Mouse (Mus musculus) heart, embryonic 10.5 days (tissue): ENCODE measurements around the gene Nf1. TPM values are rescaled to one million over a fixed set of nuclear protein-coding genes. Genes with fewer than 3 reads are reported as not detected.
A peak's percentile ranks its signal among the peaks of the same experiment; 100 is the strongest.

Experiments used
- DNase-seq: peaks from one replicate; pipeline ENCODE4 v3.0.0-alpha.2; 2017; ENCODE audit warnings: low spot score
- H3K27ac ChIP-seq: fragments of 300-500 bp; sonication (generic); 2 replicates; pipeline ENCODE4 v1.5.1; 2016; ENCODE audit warnings: mild to moderate bottlenecking
- H3K27me3 ChIP-seq: fragments of 300-500 bp; sonication (generic); 2 replicates; pipeline ENCODE4 v1.6.1; 2016; ENCODE audit warnings: mild to moderate bottlenecking; ENCODE audit not compliant: poor library complexity, insufficient read depth, severe bottlenecking
- H3K36me3 ChIP-seq: fragments of 300-500 bp; sonication (generic); 2 replicates; pipeline ENCODE4 v1.6.1; 2016; ENCODE audit warnings: mild to moderate bottlenecking, moderate library complexity
- H3K4me1 ChIP-seq: fragments of 300-500 bp; sonication (generic); 2 replicates; pipeline ENCODE4 v1.6.1; 2016; ENCODE audit warnings: mild to moderate bottlenecking
- H3K4me3 ChIP-seq: fragments of 300-500 bp; sonication (generic); 2 replicates; pipeline ENCODE4 v1.5.1; 2016; ENCODE audit warnings: mild to moderate bottlenecking, moderate library complexity
- H3K9me3 ChIP-seq: fragments of 300-500 bp; sonication (generic); 2 replicates; pipeline ENCODE4 v1.6.1; 2016; ENCODE audit warnings: mild to moderate bottlenecking, moderate library complexity
- WGBS: fragments of 180-500 bp; shearing (Covaris S2); methylation state at CpG from one replicate; pipeline ENCODE4 v1.1.7; 2016; 5-methylcytosine and 5-hydroxymethylcytosine counted together
- polyA plus RNA-seq: library from polyadenylated mRNA; unstranded; fragments of >200 nt; fragmentation: Nextera tagmentation; extraction: Ambion mirVana; gene quantifications from 2 replicates; pipeline ENCODE4 v1.2.1, GENCODE M21; 2016

Gene Nf1
- polyA plus RNA-seq, 1 experiment from 2014 or later: 5.1 TPM

DNA sequence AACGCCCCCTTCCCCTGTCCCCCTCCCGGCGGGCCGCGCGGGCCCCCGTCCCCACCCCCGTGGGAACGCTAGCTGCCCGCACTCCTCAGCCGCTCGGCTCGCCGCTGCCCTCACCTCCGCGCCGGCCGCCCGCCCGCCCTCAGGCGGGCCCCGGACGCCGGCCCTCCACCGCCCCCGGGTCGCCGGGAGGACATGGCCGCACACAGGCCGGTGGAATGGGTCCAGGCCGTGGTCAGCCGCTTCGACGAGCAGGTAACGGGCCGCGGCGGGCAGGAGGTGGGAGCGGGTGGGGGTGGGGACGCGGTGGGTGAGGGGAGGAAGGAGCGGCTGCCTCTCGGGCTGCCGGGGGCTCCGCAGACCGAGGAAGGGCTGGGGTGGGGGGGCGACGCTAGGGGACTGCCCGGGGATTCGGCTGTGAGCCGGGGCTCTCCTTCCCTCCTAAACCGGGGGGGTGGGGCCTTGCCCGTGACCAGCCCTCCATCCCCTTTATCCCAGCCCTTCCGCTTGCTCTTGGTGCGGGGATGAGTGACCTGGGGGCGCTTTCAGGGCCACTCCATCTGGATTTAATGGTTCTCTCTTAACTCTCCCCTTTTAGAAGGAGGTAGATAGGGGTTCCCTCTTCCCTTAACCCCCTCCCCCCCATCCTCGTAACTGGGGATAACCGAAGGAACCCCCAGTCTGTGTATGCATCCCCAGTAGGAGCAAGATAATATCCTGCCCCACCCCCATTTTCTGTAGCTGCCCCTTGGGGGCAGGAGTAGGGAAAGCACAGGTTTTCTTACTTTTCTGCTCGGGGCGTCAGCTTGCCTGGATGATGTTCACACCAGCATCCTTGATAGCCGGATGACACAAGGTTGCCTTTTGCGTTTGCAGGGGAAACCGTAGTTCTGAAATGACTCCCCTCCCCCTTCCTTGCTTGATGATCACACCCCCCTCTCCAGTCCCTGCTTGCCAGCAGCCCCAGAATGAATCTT, 602 bp downstream of the Nf1 start:
- under 1% methylated on average over 55 of the region's 63 CpGs for WGBS
- 0 out of 2 replicates have a peak, but pooled peaks cover 3% of the 10 kb centered on the region for H3K9me3 ChIP-seq
- peaks cover 23% of the 10 kb centered on the region; the same call in 1 of the 2 replicates for H3K36me3 ChIP-seq
- DNase-seq: no peak
- peaks cover 29% of the 10 kb centered on the region for H3K4me1 ChIP-seq
- peak overlapping the region; percentile 100 for H3K27ac ChIP-seq
- peak overlapping the region; percentile 100 for H3K4me3 ChIP-seq
- no peaks in the 10 kb centered on the region for H3K27me3 ChIP-seq

DNA sequence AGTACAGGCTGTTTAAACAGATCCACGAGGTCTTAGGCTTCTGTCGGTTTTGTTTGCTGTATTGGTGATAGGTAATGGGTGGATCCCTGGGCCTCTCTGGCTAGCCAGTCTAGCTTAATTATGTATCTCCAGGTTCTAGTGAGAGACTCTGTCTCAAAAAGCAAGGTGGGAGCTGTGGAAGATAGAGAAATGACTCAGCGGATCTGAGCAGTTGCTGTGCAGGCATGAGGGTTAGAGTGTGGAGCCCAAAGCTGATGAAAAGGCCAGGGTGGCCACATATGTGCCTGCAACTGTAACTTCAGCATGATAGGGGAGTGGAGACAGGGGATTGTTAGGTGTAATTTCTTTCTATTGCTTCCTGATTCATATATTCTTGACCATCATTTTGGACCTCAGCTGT, 17.5 kb downstream of the Nf1 start:
- WGBS: 91% methylated on average over 3 of the region's 3 CpGs
- no peaks in the 10 kb centered on the region for H3K27me3 ChIP-seq
- H3K9me3 ChIP-seq: no peaks in the 10 kb centered on the region
- H3K27ac ChIP-seq: no peak overlapping the region
- no peak for DNase-seq
- H3K4me3 ChIP-seq: no peak overlapping the region
- H3K36me3 ChIP-seq: no peaks in the 10 kb centered on the region
- H3K4me1 ChIP-seq: peaks cover 13% of the 10 kb centered on the region; the same call in 1 of the 2 replicates

DNA sequence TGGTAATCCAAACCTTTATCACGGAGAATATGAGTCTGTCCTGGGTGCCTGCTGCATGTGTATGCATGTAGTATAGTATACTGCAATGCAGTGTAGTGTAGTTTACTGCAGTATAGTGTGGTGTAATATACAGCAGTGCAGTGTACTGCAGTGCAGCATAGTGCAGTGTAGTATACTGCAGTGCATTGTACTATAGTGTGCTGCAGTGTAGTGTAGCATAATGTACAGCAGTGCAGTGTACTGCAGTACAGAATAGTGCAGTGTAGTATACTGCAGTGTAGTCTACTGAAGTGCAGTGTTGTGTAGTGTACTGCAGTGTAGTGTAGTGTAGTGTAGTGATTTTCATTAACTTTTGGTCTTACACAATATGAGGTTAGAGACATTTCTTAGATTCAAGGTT, 17.9 kb downstream of the Nf1 start:
- H3K4me1 ChIP-seq: peaks cover 13% of the 10 kb centered on the region; the same call in 1 of the 2 replicates
- H3K4me3 ChIP-seq: no peak overlapping the region
- 94% methylated on average over 1 of the region's 1 CpGs for WGBS
- DNase-seq: no peak
- no peaks in the 10 kb centered on the region for H3K27me3 ChIP-seq
- H3K36me3 ChIP-seq: no peaks in the 10 kb centered on the region
- H3K9me3 ChIP-seq: no peaks in the 10 kb centered on the region
- no peak overlapping the region for H3K27ac ChIP-seq

DNA sequence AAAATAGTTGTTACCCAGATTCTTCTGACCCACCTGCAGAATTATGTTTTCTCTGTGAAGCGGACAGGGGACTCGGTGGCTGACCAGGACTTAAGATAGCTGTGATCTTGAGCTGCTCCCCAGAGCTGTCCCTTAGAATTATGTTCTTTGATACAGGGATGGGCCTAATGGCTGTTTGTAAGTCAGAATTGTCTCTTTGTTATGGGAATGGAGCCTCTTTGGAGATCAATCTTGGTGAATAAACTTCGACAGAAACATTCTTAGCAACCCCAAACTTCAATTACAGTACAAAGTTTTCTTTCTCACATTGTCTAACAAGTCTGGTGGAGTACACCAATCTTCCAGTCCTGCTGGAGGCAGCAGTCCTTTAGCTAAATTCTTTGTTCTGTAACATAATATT, 25.5 kb downstream of the Nf1 start:
- no peak overlapping the region for H3K4me3 ChIP-seq
- H3K27ac ChIP-seq: no peak overlapping the region
- peaks cover 27% of the 10 kb centered on the region; the same call in 1 of the 2 replicates for H3K4me1 ChIP-seq
- WGBS: 85% methylated on average over 3 of the region's 3 CpGs
- H3K27me3 ChIP-seq: no peaks in the 10 kb centered on the region
- H3K9me3 ChIP-seq: no peaks in the 10 kb centered on the region
- DNase-seq: no peak
- no peaks in the 10 kb centered on the region for H3K36me3 ChIP-seq

DNA sequence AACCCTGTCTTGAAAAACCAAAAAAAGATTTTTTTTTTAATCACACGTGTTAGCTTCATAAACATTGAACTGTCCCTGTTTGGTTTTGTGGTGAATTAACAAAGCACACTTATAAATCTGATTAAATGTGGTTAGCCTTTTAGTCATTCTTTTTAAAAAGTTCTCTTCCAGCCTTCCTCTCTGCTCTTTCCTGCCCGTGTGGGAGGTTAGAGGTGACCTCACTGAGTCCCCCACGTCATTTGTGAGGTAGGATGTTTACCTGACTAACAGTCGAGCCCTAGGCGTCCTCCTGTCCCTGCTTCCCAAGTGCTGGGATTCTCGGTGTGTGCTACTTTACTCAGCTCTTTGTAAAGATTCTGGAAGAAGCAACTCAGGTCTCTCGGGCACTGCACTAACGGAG, 26.8 kb downstream of the Nf1 start:
- Histone ChIP-seq H3K27ac (no peak overlapping the region), H3K9me3 (no peaks in the 10 kb centered on the region), H3K27me3 (no peaks in the 10 kb centered on the region), H3K4me3 (no peak overlapping the region), H3K36me3 (0 out of 2 replicates have a peak, but pooled peaks cover 1% of the 10 kb centered on the region), H3K4me1 (peaks cover 27% of the 10 kb centered on the region; the same call in 1 of the 2 replicates)
- DNase-seq: no peak
- 39% methylated on average over 8 of the region's 8 CpGs for WGBS

DNA sequence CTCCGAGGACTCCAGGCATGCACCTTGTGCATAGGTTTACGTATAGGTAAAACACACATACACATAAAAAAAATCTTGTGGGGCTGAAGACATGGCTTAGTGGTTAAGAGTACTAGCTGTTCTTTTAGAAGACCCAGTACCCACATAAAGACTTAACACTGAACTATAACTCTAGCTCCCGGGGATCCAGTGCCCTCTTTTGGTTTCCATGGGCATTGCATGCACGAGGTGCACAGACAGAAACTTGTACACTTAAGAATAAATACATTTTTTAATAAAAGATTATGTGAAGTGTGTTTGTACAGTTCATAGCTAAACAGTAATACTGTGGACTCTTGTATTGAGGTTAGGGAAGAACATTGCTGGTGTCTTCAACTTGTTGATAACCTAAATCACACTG, 33.5 kb downstream of the Nf1 start:
- no peak overlapping the region for H3K4me3 ChIP-seq
- H3K36me3 ChIP-seq: peaks cover 14% of the 10 kb centered on the region; the same call in 1 of the 2 replicates
- H3K4me1 ChIP-seq: peaks cover 2% of the 10 kb centered on the region; the same call in 1 of the 2 replicates
- H3K27ac ChIP-seq: no peak overlapping the region
- H3K27me3 ChIP-seq: no peaks in the 10 kb centered on the region
- H3K9me3 ChIP-seq: no peaks in the 10 kb centered on the region
- 89% methylated on average over 4 of the region's 4 CpGs for WGBS
- no peak for DNase-seq

DNA sequence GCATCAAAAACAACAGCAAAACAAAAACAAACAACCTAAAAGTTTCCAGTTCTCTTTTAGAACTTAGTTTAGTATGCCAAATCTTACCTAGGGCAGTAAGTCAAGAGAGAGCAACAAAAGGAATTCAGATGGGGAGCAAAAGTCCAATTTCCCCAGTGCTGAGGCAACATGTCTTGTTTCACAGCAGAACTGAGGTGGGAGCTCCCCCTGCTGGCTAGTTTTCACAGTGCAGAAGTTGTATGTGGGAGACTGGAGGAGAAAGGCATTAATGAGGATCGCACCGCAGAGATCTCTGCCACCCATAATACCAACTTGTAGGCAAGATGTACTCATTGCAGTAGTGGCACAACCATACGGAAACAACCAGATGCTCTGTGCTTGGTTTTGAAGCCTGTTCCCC, 58.8 kb downstream of the Nf1 start:
- WGBS: 66% methylated on average over 3 of the region's 3 CpGs
- no peak overlapping the region for H3K4me3 ChIP-seq
- H3K4me1 ChIP-seq: no peaks in the 10 kb centered on the region
- peak; percentile 81 for DNase-seq
- H3K9me3 ChIP-seq: no peaks in the 10 kb centered on the region
- no peaks in the 10 kb centered on the region for H3K27me3 ChIP-seq
- H3K36me3 ChIP-seq: peaks cover 49% of the 10 kb centered on the region
- H3K27ac ChIP-seq: no peak overlapping the region

DNA sequence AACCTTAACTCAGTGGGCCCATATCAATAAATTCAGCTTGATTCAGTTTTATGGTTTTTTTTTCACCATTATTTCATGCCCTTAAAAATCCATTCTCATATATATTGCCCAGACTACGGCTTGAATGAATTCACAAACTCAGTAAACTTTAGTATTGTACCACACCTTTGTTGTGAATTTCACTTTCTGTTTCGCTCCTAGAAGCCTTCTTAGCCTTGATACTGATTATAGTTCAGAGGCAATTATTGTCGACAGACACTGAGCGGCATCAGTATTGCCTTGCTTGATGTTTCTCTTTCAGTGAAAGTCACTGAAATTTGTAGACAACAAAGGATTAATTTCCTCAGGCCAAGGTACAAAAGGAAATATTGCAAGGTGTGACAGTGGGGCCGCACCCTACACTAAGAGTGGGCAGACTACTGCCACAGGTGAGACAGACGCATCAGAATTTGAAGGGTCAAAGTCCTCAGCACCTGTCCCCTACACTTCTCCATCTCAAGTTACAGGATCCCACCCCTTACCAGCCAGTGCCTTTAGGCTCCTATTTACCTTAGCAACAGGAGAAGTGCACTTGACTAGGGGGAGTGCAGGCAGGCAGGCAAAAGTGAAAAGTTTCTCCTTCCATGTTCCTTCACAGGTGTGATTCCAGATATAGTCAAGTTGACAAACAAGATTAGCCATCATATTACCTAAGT, 64.3 kb downstream of the Nf1 start:
- H3K9me3 ChIP-seq: no peaks in the 10 kb centered on the region
- no peak overlapping the region for H3K27ac ChIP-seq
- DNase-seq: no peak
- H3K4me3 ChIP-seq: no peak overlapping the region
- H3K4me1 ChIP-seq: no peaks in the 10 kb centered on the region
- H3K36me3 ChIP-seq: peaks cover 57% of the 10 kb centered on the region
- WGBS: 92% methylated on average over 6 of the region's 6 CpGs
- no peaks in the 10 kb centered on the region for H3K27me3 ChIP-seq

DNA sequence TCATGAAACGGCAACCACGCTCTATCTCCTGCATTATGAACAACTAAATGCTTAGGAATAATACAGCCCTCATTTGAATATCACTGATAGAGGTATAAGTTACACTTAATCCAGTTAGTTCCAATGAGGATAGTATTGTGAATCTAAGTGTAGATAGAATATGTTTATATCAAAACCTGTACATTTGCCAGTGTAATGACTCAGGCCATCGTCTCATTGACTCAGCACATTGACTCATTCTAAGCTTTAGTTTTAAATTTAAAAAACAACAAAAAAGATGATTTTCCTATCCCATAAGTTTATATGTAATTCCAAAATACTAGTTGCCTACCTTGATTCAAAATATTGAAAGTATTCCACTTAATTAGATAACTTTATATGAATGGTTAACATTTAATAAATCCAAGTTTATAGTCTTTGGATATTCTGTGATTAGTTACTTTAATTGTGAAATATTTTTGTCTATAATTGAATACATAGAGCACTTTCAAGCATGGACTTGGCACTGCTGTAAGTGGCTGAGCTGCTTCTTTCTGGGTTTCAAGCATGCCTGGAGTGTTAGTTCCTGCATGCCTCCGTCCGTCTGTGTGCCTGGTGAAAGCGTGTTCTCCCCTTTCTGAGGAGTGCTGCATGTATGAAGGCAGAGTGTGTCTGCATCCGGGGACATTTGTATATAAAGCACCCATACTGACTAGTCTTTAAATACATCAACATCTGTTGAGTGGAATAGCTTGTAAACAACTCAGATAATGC, 74.4 kb downstream of the Nf1 start:
- H3K9me3 ChIP-seq: no peaks in the 10 kb centered on the region
- 93% methylated on average over 7 of the region's 7 CpGs for WGBS
- DNase-seq: no peak
- no peak overlapping the region for H3K4me3 ChIP-seq
- no peaks in the 10 kb centered on the region for H3K27me3 ChIP-seq
- peaks cover 5% of the 10 kb centered on the region; the same call in 1 of the 2 replicates for H3K4me1 ChIP-seq
- peaks cover 33% of the 10 kb centered on the region; the same call in 1 of the 2 replicates for H3K36me3 ChIP-seq
- no peak overlapping the region for H3K27ac ChIP-seq

DNA sequence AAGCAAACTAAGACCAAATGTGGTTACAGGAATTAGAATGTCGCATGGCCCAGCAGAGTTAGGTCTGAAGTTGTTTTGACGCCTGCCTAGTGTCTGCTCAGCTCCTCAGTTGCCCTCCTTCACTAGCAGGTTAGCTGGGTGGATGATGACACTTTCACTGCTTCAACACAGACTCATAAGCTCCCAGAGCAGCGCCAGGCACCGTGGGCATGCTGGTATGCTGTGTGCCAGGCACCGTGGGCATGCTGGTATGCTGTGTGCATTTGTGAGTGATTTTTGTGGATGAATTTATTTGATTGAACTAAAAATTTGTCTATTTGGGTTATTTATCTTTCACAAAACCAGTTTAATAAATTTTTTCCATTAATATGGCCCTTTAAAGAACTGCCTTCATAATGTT, 83.0 kb downstream of the Nf1 start:
- 90% methylated on average over 5 of the region's 5 CpGs for WGBS
- Histone ChIP-seq H3K36me3 (peaks cover 26% of the 10 kb centered on the region; the same call in 1 of the 2 replicates), H3K27me3 (no peaks in the 10 kb centered on the region), H3K27ac (no peak overlapping the region), H3K4me3 (no peak overlapping the region), H3K9me3 (no peaks in the 10 kb centered on the region), H3K4me1 (no peaks in the 10 kb centered on the region)
- DNase-seq: no peak

DNA sequence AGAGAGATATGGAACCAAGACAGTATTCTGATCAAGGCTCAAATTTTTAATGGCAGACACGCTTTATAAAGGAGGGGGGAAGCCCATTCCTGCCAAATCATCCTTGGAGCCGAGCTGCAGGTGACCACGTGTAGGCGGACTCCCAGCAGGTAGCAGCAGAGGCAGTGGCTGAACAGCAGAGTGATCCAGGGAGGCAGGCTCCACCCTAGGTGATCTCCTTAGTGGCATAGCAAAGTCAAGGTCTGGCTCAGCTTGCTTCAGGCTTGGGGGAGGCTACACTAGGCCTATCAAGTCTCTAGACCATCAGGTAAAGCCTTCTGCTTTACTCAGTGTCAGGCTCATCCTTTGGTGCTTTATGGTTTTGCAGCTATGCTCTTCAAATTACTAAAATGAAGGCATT, 87.1 kb downstream of the Nf1 start:
- no peak overlapping the region for H3K4me3 ChIP-seq
- no peak overlapping the region for H3K27ac ChIP-seq
- H3K4me1 ChIP-seq: no peaks in the 10 kb centered on the region
- 67% methylated on average over 4 of the region's 4 CpGs for WGBS
- H3K9me3 ChIP-seq: no peaks in the 10 kb centered on the region
- DNase-seq: no peak
- peaks cover 30% of the 10 kb centered on the region; the same call in 1 of the 2 replicates for H3K36me3 ChIP-seq
- H3K27me3 ChIP-seq: no peaks in the 10 kb centered on the region

DNA sequence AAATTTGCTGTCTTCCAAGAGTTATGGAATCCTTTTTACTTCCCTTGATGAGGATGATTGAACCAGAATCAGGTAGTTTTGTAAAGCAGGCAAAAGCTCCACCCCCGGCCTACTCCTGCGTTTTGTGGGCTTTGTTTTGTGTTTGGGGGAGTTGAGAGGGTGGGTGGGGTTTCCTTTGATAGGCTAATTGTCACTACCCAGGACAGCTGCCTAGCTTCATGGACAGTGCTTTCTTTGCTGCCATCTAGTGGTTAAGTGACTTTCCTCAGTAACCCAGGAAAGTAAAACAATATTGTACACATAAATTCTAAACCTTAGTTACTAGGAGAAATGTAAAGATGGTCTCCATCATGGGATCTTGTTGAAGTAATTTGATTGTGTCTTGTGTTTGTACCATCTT, 88.1 kb downstream of the Nf1 start:
- H3K27me3 ChIP-seq: no peaks in the 10 kb centered on the region
- H3K9me3 ChIP-seq: no peaks in the 10 kb centered on the region
- no peak overlapping the region for H3K4me3 ChIP-seq
- DNase-seq: no peak
- H3K4me1 ChIP-seq: peaks cover 3% of the 10 kb centered on the region; the same call in 1 of the 2 replicates
- WGBS: 3% methylated on average over 2 of the region's 2 CpGs
- H3K27ac ChIP-seq: no peak overlapping the region
- peaks cover 25% of the 10 kb centered on the region; the same call in 1 of the 2 replicates for H3K36me3 ChIP-seq
